Mouse (Mus musculus): ENCODE data around the gene Ooep.

GRCm38 (mm10) chr9:78396517-78396916 is 18.0 kb upstream of the Ooep start:
- TF ChIP-seq CTCF (IDR thresholded peaks at IDR 0.05; ENCODE audit: low read depth) (no peak), EP300 (optimal IDR thresholded peaks at IDR 0.05) (no peak)
